Mouse (Mus musculus): ENCODE measurements around the gene Megf9. TPM values are rescaled to one million over a fixed set of nuclear protein-coding genes. Genes with fewer than 3 reads are reported as not detected.

Megf9 gene
- polyA plus RNA-seq, 1 experiment: 2.6 TPM

DNA sequence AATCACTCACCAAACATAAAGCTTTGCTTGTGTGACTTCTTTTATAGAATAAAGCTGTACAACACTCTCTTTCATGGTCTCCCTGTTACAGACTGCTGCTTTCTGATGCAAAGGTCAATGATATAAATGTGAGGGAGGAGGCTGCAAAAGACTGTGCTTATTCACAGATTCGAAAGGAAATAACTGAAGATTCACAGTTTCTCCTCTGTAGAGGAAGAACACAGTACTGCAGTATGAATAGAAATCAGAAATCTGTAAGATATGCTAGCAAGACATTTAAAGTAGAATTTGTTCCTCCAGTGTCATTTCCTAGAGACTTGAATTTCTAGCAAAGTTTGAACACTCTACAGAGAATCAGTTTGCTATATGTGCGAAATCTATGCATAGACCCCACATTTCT lies 71.5 kb downstream of the Megf9 start:
- no peak overlapping the region for H3ac ChIP-seq (ENCODE audit: control insufficient read depth, insufficient read length)
- TF ChIP-seq MYOD1 (IDR thresholded peaks at IDR 0.05; ENCODE audit: control insufficient read depth in 1 of 3, insufficient read length in 2 of 3, low read depth in 2 of 3): no peak
- no peak for TF ChIP-seq SRF (IDR thresholded peaks at IDR 0.05; ENCODE audit: control insufficient read depth, insufficient read length, low read depth)

DNA sequence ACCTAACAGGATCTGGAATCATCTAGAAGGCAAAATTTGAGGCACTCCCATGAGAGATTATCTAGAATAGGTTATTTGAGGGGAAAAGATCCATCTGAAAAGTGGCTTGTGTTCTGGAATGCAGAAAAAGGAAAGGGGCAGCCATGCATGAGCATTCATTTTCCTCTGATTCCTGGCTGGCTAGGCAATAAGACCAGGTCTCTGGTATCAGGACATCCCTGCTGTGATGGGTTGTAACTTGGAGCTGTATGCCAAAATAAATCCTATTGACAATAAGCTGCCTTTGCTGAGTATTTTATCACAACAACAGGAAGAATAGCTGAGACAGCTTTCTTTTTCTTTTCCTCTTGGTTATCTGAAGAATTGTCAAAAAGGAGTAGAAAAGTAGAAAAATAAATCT lies 73.4 kb downstream of the Megf9 start:
- TF ChIP-seq MYOG (IDR thresholded peaks at IDR 0.05; ENCODE audit: control insufficient read depth in 1 of 3, insufficient read depth in 1 of 3, insufficient read length in 2 of 3, low read depth in 2 of 3) (no peak), POLR2AphosphoS2 (IDR thresholded peaks at IDR 0.05; ENCODE audit: insufficient read length, low read depth) (no peak), CEBPB (IDR thresholded peaks at IDR 0.05; ENCODE audit: insufficient read depth, poor library complexity, severe bottlenecking) (no peak), MAX (IDR thresholded peaks at IDR 0.05; ENCODE audit: low read depth) (no peak), E2F4 (IDR thresholded peaks at IDR 0.05; ENCODE audit: insufficient read depth) (no peak), SRF (IDR thresholded peaks at IDR 0.05; ENCODE audit: control insufficient read depth, insufficient read length, low read depth) (no peak), POLR2A (IDR thresholded peaks at IDR 0.05; ENCODE audit: insufficient read length, low read depth) (no peak), REST (IDR thresholded peaks at IDR 0.05; ENCODE audit: insufficient read depth, insufficient read length) (no peak), TCF3 (IDR thresholded peaks at IDR 0.05; ENCODE audit: insufficient read length, low read depth) (no peak), USF1 (IDR thresholded peaks at IDR 0.05; ENCODE audit: low read depth) (no peak), TCF12 (IDR thresholded peaks at IDR 0.05; ENCODE audit: insufficient read depth, poor library complexity, severe bottlenecking) (no peak), MYOD1 (IDR thresholded peaks at IDR 0.05; ENCODE audit: control insufficient read depth in 1 of 3, insufficient read length in 2 of 3, low read depth in 2 of 3) (no peak)
- Histone ChIP-seq H3ac (ENCODE audit: control insufficient read depth, insufficient read length) (no peak overlapping the region), H3K4me3 (no peak overlapping the region), H3K36me3 (ENCODE audit: control insufficient read depth, insufficient read depth) (no peaks in the 10 kb centered on the region), H3K27me3 (ENCODE audit: control insufficient read depth, insufficient read depth, insufficient read length) (no peaks in the 10 kb centered on the region), H3K79me2 (ENCODE audit: control insufficient read depth, insufficient read depth) (no peaks in the 10 kb centered on the region), H3K4me2 (ENCODE audit: low read depth) (no peak overlapping the region)

More for the DNA sequence above, 71.5 kb downstream of the Megf9 start:
- Histone ChIP-seq H3K79me2 (ENCODE audit: control insufficient read depth, insufficient read depth) (no peaks in the 10 kb centered on the region), H3K4me3 (no peak overlapping the region), H3K4me2 (ENCODE audit: low read depth) (no peak overlapping the region), H3K36me3 (ENCODE audit: control insufficient read depth, insufficient read depth) (no peaks in the 10 kb centered on the region), H3K27me3 (ENCODE audit: control insufficient read depth, insufficient read depth, insufficient read length) (no peaks in the 10 kb centered on the region)

DNA sequence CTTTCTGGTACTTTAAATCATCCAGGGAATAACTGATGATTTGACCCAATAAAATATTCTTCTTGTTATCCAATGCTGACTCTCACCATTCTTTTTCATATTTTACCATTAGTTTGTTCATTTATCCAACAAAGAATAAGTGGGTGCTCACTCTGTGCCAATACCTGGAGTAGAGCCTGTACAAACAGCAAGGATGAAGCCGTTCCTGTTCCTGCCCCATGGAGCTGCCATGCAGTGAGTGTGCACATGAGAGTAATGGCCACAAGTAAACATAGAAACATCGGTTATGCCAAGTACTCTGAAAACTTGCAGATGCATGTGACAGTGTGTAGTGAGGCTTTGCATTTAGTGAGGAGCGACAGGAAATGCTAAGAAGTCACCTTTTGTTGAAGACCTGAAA lies 82.6 kb downstream of the Megf9 start:
- Histone ChIP-seq H3ac (ENCODE audit: control insufficient read depth, insufficient read length) (no peak overlapping the region), H3K4me2 (ENCODE audit: low read depth) (no peak overlapping the region), H3K36me3 (ENCODE audit: control insufficient read depth, insufficient read depth) (no peaks in the 10 kb centered on the region), H3K79me2 (ENCODE audit: control insufficient read depth, insufficient read depth) (no peaks in the 10 kb centered on the region), H3K27me3 (ENCODE audit: control insufficient read depth, insufficient read depth, insufficient read length) (no peaks in the 10 kb centered on the region), H3K4me3 (no peak overlapping the region)
- TF ChIP-seq E2F4 (IDR thresholded peaks at IDR 0.05; ENCODE audit: insufficient read depth): no peak
- TF ChIP-seq TCF12 (IDR thresholded peaks at IDR 0.05; ENCODE audit: insufficient read depth, poor library complexity, severe bottlenecking): no peak
- TF ChIP-seq MYOD1 (IDR thresholded peaks at IDR 0.05; ENCODE audit: control insufficient read depth in 1 of 3, insufficient read length in 2 of 3, low read depth in 2 of 3): no peak
- TF ChIP-seq REST (IDR thresholded peaks at IDR 0.05; ENCODE audit: insufficient read depth, insufficient read length): no peak
- TF ChIP-seq MAX (IDR thresholded peaks at IDR 0.05; ENCODE audit: low read depth): no peak
- no peak for TF ChIP-seq SRF (IDR thresholded peaks at IDR 0.05; ENCODE audit: control insufficient read depth, insufficient read length, low read depth)
- TF ChIP-seq CEBPB (IDR thresholded peaks at IDR 0.05; ENCODE audit: insufficient read depth, poor library complexity, severe bottlenecking): no peak
- no peak for TF ChIP-seq POLR2A (IDR thresholded peaks at IDR 0.05; ENCODE audit: insufficient read length, low read depth)
- no peak for TF ChIP-seq USF1 (IDR thresholded peaks at IDR 0.05; ENCODE audit: low read depth)
- no peak for TF ChIP-seq TCF3 (IDR thresholded peaks at IDR 0.05; ENCODE audit: insufficient read length, low read depth)
- TF ChIP-seq MYOG (IDR thresholded peaks at IDR 0.05; ENCODE audit: control insufficient read depth in 1 of 3, insufficient read depth in 1 of 3, insufficient read length in 2 of 3, low read depth in 2 of 3): no peak
- no peak for TF ChIP-seq POLR2AphosphoS2 (IDR thresholded peaks at IDR 0.05; ENCODE audit: insufficient read length, low read depth)

DNA sequence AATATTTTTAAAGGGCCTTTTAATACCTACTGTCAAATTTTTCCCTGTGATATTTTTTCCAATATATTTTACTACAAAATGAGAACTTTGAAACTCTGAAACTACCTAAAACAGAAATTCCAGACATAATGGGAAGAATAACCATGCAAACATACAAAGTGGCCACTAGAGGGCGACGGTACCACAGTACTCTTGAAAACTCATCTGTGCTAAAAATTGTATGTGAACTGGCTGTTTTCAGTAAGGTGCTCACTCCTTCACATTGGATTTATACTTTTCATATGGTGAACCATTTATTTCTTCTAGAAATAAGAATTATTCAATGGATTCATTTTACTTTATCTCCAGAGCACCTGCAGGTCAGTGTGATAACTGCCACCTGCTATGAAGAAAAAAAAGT lies 83.0 kb downstream of the Megf9 start:
- Histone ChIP-seq H3K36me3 (ENCODE audit: control insufficient read depth, insufficient read depth) (no peaks in the 10 kb centered on the region), H3K4me2 (ENCODE audit: low read depth) (no peak overlapping the region), H3K4me3 (no peak overlapping the region), H3K79me2 (ENCODE audit: control insufficient read depth, insufficient read depth) (no peaks in the 10 kb centered on the region), H3ac (ENCODE audit: control insufficient read depth, insufficient read length) (no peak overlapping the region), H3K27me3 (ENCODE audit: control insufficient read depth, insufficient read depth, insufficient read length) (no peaks in the 10 kb centered on the region)
- TF ChIP-seq MYOD1 (IDR thresholded peaks at IDR 0.05; ENCODE audit: control insufficient read depth in 1 of 3, insufficient read length in 2 of 3, low read depth in 2 of 3): no peak
- TF ChIP-seq MYOG (IDR thresholded peaks at IDR 0.05; ENCODE audit: control insufficient read depth in 1 of 3, insufficient read depth in 1 of 3, insufficient read length in 2 of 3, low read depth in 2 of 3): no peak

DNA sequence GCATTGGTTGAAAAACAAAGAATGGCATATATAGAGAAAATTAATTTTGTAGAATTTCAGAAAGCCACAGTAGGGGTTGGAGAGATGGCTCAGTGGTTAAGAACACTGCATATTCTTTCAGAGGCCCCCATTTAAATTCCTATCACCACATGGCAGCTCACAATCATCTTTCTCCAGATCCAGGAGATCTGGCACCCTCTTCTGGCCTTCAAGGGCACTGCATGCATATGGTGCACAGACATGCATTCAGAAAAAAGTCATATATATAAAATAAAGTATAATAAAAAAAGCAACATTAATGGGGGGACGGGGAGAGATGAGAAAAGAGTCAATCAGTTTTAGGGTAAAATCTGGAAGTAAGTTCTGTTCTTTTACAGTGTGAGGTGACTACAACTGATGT lies 85.1 kb downstream of the Megf9 start:
- H3K36me3 ChIP-seq (ENCODE audit: control insufficient read depth, insufficient read depth): no peaks in the 10 kb centered on the region
- H3K27me3 ChIP-seq (ENCODE audit: control insufficient read depth, insufficient read depth, insufficient read length): no peaks in the 10 kb centered on the region
- no peak for TF ChIP-seq TCF12 (IDR thresholded peaks at IDR 0.05; ENCODE audit: insufficient read depth, poor library complexity, severe bottlenecking)
- no peak for TF ChIP-seq MYOD1 (IDR thresholded peaks at IDR 0.05; ENCODE audit: control insufficient read depth in 1 of 3, insufficient read length in 2 of 3, low read depth in 2 of 3)
- no peak for TF ChIP-seq E2F4 (IDR thresholded peaks at IDR 0.05; ENCODE audit: insufficient read depth)
- TF ChIP-seq SRF (IDR thresholded peaks at IDR 0.05; ENCODE audit: control insufficient read depth, insufficient read length, low read depth): no peak
- no peak for TF ChIP-seq REST (IDR thresholded peaks at IDR 0.05; ENCODE audit: insufficient read depth, insufficient read length)
- TF ChIP-seq USF1 (IDR thresholded peaks at IDR 0.05; ENCODE audit: low read depth): no peak
- no peak for TF ChIP-seq CEBPB (IDR thresholded peaks at IDR 0.05; ENCODE audit: insufficient read depth, poor library complexity, severe bottlenecking)
- no peak for TF ChIP-seq MYOG (IDR thresholded peaks at IDR 0.05; ENCODE audit: control insufficient read depth in 1 of 3, insufficient read depth in 1 of 3, insufficient read length in 2 of 3, low read depth in 2 of 3)
- TF ChIP-seq POLR2A (IDR thresholded peaks at IDR 0.05; ENCODE audit: insufficient read length, low read depth): no peak
- TF ChIP-seq POLR2AphosphoS2 (IDR thresholded peaks at IDR 0.05; ENCODE audit: insufficient read length, low read depth): no peak
- no peak for TF ChIP-seq TCF3 (IDR thresholded peaks at IDR 0.05; ENCODE audit: insufficient read length, low read depth)
- TF ChIP-seq MAX (IDR thresholded peaks at IDR 0.05; ENCODE audit: low read depth): no peak
- no peaks in the 10 kb centered on the region for H3K79me2 ChIP-seq (ENCODE audit: control insufficient read depth, insufficient read depth)
- no peak overlapping the region for H3K4me3 ChIP-seq
- H3K4me2 ChIP-seq (ENCODE audit: low read depth): no peak overlapping the region
- H3ac ChIP-seq (ENCODE audit: control insufficient read depth, insufficient read length): no peak overlapping the region

All from myocyte (in vitro differentiated cells).